Mouse (Mus musculus): ENCODE measurements at regions not wholly inside any gene's neighbourhood (a gene's known extent, or its start where the extent isn't known, plus 50 kb on each side); places are given as distances from the start of the nearest gene placed in this dataset.
A peak's percentile ranks its signal among the peaks of the same experiment; 100 is the strongest.

GRCm38 (mm10) chr13:97441803-97442202 is 200.9 kb downstream of the Enc1 start:
- DNase-seq (ENCODE audit: low spot score in 2 of 2) = peak in 1 of 2 experiments; percentile 47
- intact Hi-C loops (cut with DNase I) = loop anchor here (2.0 to 5.0 kb wide), 2 partner anchors 117 to 190 kb away; no protein-coding TSS in a partner anchor

- no peak for DNase-seq (ENCODE audit: low spot score in 2 of 2)
- intact Hi-C loops (cut with DNase I) = loop anchor here (5.0 kb wide), 1 partner anchor 197 kb away; the partner anchor contains the start of gene Enc1
Observed at GRCm38 (mm10) chr13:97439216-97439979, 198.5 kb downstream of the Enc1 start.

- no peak for DNase-seq (ENCODE audit: low spot score in 2 of 2)
- intact Hi-C loops (cut with DNase I) = loop anchor here (5.0 kb wide), 1 partner anchor 196 kb away; the partner anchor contains the start of gene Enc1
Observed at GRCm38 (mm10) chr13:97438692-97439091, 197.8 kb downstream of the Enc1 start.

GRCm38 (mm10) chr13:97438277-97438676 is 197.4 kb downstream of the Enc1 start:
- intact Hi-C loops (cut with DNase I) = loop anchor here (5.0 kb wide), 1 partner anchor 196 kb away; the partner anchor contains the start of gene Enc1
- no peak for DNase-seq (ENCODE audit: low spot score in 2 of 2)

DNA sequence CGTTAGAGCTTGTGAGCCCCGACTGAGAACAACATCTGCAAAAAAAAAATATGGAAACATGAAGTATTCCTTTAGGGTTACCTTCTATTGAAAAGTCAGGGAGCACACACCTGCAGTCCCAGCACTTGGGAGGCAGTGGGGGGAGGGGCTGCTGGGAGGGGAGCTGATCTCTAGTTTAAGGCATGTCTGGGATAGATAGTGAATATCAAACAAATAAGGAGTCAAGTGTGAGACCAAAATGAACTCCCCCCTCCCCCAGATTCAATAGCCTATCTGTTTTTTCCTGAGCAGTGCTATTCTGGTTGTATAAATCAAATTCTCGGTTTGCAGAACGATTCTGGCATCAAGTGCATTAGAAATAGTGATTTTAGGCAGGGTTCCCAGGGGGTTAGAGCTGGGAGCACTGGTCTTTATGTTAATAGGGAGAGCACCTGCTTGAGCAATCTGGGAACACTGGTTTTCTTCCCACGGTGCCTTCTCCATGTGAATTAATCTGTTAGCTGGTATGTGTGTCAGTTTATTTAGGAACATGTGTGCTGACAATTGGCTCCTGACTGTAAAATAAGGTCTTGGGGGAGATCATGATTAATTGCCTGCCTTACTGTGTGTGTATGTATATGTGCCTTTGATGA is 195.9 kb downstream of the Enc1 start:
- DNase-seq (ENCODE audit: low spot score in 2 of 2) = no peak
- intact Hi-C loops (cut with DNase I) = loop anchor here (5.0 kb wide), 1 partner anchor 195 kb away; the partner anchor contains the start of gene Enc1

DNA sequence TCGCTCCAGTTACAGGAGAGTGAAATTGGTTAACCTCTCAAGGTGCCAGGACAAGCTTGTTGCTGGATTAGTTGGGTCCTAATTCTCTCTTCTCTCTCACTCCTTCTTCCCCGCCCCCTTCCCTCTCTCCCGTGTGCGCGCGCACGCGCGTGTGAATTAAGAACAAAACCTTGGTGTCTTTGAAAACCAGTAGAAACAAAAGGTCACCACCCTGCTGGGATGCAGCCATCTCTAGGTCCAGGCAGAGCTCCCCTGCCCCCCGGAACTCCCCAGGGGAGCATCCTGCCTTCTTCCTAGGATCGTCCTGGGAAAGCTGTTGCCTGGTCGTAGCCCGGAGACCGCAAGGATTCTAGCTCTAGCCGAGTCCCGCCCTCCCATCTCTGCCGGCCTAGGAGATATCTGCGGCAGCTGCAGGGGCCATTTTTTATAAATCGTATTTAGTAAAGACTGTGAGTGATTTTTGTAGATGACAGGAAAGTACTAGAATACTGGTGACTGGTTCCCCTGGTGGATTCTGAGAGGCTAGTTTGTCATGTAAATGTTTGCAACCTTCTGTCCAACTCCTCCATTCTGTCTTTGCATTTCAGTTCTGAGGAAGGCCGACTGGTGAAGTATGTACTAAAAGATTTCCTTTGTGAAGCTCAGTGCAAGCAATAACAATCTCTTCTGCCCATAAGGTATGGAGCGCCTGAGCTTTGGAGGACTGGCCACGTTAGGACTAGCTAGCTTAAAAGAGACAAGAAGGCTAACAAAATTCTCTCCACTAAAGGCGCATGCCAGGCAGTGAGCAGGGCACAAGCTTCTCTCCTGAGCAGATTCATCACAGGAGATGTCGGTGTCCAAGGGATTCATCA is 195.2 kb downstream of the Enc1 start:
- intact Hi-C loops (cut with DNase I) = loop anchor here (5.0 kb wide), 1 partner anchor 194 kb away; the partner anchor contains the start of gene Enc1
- peak in 1 of 2 experiments; percentile 46 for DNase-seq (ENCODE audit: low spot score in 2 of 2)

DNA sequence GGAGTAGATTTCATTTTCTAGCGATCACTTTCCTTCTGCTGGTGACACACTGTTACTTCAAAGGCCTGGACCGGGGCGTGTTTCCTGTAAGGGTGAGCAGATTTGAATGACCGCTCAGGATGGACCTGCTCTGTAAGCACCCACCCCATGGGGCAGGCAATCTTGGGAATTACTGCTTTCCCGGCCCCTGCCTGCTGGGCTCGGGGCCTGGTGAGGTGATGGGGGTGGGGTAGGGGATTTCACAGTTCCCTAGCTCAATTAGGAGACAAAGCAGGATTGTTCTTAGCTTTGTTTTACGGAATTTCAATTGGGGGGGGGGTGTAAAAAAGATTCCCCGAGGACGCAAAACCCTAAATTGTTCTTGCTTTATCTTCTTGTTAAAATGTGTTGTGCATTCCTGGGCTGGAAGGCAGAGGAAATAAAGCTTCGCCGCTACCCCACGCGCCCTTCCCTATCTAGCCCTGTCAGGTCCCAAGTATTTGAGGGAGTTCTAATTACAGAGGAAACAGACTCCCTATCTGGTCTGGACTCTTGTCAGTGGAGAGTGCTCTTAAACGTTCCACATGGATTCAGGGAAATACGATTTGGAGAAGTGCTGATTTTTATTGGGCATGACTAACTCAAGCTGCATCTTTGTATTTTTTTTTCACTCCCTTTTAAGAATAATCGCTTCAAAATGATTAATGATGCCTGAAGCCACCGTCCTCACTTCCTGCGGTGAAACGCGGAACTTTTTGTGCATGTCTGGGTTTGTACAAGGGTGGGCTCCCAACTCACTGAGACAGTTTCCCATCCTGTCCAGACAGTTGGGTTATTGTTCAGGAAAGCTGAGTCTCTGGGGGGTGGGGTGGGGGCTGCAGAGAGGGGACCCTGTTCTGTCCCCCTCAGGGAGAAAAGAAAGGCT is 194.3 kb downstream of the Enc1 start:
- intact Hi-C loops (cut with DNase I) = loop anchor here (5.0 kb wide), 1 partner anchor 193 kb away; the partner anchor contains the start of gene Enc1
- no peak for DNase-seq (ENCODE audit: low spot score in 2 of 2)

DNA sequence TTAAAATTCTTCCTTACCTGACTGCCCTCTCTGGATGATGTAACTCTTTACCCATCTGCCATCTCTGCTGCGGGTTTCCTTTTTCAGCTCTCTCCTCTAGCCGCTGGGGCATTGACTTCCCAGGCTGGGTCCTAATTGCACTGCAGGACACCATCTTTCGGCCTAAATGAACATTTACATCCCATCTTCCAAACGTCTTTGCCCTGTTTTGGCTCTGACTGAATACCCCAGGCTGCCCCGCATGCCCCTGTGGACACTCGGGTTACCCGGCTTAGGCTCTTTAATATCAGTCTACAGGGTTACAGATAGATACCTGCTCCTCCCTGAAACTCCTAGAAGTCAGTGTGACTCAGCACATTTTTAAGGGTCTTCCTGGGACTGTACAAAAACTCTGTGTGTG is 193.3 kb downstream of the Enc1 start:
- intact Hi-C loops (cut with DNase I) = no loop called here
- DNase-seq (ENCODE audit: low spot score in 2 of 2) = no peak

DNA sequence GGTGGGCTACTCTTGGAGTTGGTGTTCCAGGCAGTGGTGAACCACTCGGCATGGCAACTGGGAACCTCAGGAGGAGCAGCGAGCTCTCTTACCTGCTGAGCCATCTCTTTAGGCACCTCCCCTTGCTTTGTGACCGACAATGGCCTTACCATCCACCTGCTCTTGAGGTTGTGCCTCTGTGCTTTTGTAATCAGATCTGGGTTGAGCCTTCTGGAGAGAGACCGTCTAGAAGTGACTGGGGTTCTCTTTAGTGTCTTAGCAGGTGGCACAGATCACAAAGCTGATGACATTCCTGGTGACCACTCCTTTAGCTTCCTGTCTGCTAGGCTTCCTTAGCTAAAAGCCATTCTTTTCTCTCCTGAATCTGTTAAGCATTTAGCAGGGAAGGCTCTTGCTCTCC is 191.7 kb downstream of the Enc1 start:
- DNase-seq (ENCODE audit: low spot score in 2 of 2) = no peak
- intact Hi-C loops (cut with DNase I) = no loop called here

- intact Hi-C loops (cut with DNase I) = no loop called here
- DNase-seq (ENCODE audit: low spot score in 2 of 2) = no peak
Observed at GRCm38 (mm10) chr13:97430885-97431284, 190.0 kb downstream of the Enc1 start.

- DNase-seq (ENCODE audit: low spot score in 2 of 2) = no peak
- intact Hi-C loops (cut with DNase I) = loop anchor here (5.0 kb wide), 1 partner anchor 36 kb away; no protein-coding TSS in a partner anchor
Observed at GRCm38 (mm10) chr13:97428163-97428562, 187.3 kb downstream of the Enc1 start.

- DNase-seq (ENCODE audit: low spot score in 2 of 2) = no peak
- intact Hi-C loops (cut with DNase I) = loop anchor here (5.0 kb wide), 1 partner anchor 35 kb away; no protein-coding TSS in a partner anchor
Observed at GRCm38 (mm10) chr13:97427537-97427936, 186.6 kb downstream of the Enc1 start.

- intact Hi-C loops (cut with DNase I) = loop anchor here (5.0 kb wide), 1 partner anchor 33 kb away; no protein-coding TSS in a partner anchor
- DNase-seq (ENCODE audit: low spot score in 2 of 2) = no peak
Observed at GRCm38 (mm10) chr13:97425731-97426130, 184.8 kb downstream of the Enc1 start.

- peak in 1 of 2 experiments; percentile 60 for DNase-seq (ENCODE audit: low spot score in 2 of 2)
- intact Hi-C loops (cut with DNase I) = no loop called here
Observed at GRCm38 (mm10) chr13:97423911-97424310, 183.0 kb downstream of the Enc1 start.

DNA sequence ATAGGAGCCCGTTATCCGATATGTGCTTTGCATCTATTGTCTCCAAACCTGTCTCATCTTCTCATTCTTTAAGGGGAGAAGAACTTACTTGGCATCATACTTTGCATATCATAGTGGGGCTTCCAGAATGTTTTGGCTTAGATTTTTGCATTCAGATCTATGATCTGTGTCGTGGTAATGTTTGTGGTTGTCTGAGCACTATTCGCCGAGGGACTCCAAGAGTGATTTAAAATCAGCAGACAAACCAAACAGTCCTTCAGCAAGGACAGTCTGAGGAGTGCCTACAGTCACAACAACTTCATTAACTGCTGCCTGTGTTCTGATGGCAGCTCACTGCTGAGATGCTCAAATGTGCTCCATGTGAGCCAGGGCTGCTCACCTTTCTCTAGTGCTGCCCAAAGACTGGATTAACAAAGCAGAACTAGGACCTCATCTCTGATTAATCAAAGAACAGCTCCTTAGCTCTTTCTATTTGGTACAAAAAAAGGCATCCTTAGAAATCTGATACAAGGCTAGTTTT is 182.5 kb downstream of the Enc1 start:
- intact Hi-C loops (cut with DNase I) = no loop called here
- DNase-seq (ENCODE audit: low spot score in 2 of 2) = no peak

GRCm38 (mm10) chr13:97422897-97423296 is 182.0 kb downstream of the Enc1 start:
- intact Hi-C loops (cut with DNase I) = no loop called here
- no peak for DNase-seq (ENCODE audit: low spot score in 2 of 2)

DNA sequence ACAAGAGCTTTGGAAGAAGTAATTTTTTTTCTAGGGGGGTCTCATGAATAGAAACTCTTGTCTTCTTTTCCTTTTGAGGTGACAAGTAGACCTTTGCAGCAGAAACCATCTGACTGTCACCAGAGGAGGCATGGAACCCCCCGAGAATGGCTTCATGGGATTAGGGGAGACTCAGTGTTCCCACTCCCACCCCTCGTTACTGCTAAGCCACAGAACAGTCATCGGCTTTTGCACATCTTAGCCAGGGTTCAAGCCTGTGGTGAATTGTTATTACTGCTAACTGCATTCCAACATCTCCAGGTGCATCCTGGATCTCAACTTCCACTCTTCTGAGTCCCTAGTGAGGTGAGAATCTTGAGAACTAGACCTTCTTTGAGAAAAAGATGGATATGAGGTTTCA is 180.9 kb downstream of the Enc1 start:
- intact Hi-C loops (cut with DNase I) = no loop called here
- DNase-seq (ENCODE audit: low spot score in 2 of 2) = no peak

DNA sequence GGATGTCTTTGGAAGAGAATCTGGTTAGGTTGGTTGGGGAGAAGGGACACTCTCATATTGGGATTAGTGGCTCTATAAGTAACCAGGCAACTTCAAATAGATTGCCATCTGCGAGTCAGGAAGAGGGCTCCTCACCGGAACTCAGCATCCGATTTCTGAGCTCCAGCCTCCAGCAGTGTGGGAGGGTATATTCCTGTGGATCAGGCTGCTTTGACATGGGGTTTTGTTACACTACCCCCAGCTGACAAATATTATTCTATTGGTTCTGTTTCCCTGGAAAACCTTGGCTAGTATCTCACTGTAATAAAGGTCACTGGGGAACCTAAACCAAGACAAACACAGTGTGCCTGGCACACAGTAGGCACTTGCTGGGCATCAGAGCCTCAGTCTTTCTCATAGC is 179.9 kb downstream of the Enc1 start:
- no peak for DNase-seq (ENCODE audit: low spot score in 2 of 2)
- intact Hi-C loops (cut with DNase I) = no loop called here

All from left cerebral cortex, postnatal 25 days (tissue).